Mouse (Mus musculus): Measurements from ENCODE around the gene Brd4.

DNA sequence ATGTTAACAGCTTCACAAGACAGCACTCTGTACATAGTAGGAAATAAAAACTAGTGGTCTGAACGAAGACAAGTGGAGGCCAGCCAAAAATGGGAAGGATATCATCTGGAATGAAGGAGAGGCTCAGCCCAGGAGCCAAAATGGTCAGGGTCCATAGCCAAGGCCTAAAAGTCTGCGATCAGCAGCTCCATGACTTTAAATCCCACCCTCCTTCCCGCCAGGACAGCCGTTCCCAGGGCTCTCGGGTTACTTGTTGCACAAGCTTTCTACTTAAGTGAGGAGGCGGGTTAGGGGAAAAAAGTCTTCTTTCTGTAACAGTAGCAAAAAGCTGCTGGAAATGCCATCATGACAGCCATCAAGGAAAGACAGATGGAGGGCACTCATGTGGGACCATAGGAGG is 75.4 kb downstream of the Brd4 start:
- TF ChIP-seq POLR2A (IDR thresholded peaks at IDR 0.05; ENCODE audit: control insufficient read depth, low read depth, low read length) = no peak
- TF ChIP-seq CTCF (IDR thresholded peaks at IDR 0.05; ENCODE audit: control insufficient read depth, insufficient read depth, insufficient replicate concordance, low read depth, low read length) = no peak

Measured in testis, adult 2 months (tissue).